Mouse (Mus musculus) myocyte (in vitro differentiated cells): ENCODE results near the gene AC124108.1.

Experiments used
- CEBPB ChIP-seq: IDR thresholded peaks from 2 replicates; pipeline ENCODE4 v1.6.1; 2011; ENCODE audit warnings: mild to moderate bottlenecking, moderate library complexity; ENCODE audit not compliant: poor library complexity, insufficient read depth, severe bottlenecking
- E2F4 ChIP-seq: IDR thresholded peaks from one replicate; pipeline ENCODE4 v1.6.1; 2011; ENCODE audit warnings: mild to moderate bottlenecking, control low read depth, moderate library complexity; ENCODE audit not compliant: insufficient read depth
- MYOD1 ChIP-seq, 3 experiments: IDR thresholded peaks; one replicate each; pipeline ENCODE4 v1.6.1; 2011; ENCODE audit warnings: control low read depth in 2 of 3, low read depth in 2 of 3, mild to moderate bottlenecking in 2 of 3, moderate library complexity in 1 of 3; ENCODE audit not compliant: insufficient read length in 2 of 3, control insufficient read depth in 1 of 3
- POLR2A ChIP-seq: IDR thresholded peaks from one replicate; pipeline ENCODE4 v1.6.1; 2011; ENCODE audit warnings: low read depth, mild to moderate bottlenecking, control low read depth, moderate library complexity; ENCODE audit not compliant: insufficient read length
- POLR2AphosphoS2 ChIP-seq: IDR thresholded peaks from one replicate; pipeline ENCODE4 v1.6.1; 2011; ENCODE audit warnings: low read depth, control low read depth; ENCODE audit not compliant: insufficient read length
- REST ChIP-seq: IDR thresholded peaks from one replicate; pipeline ENCODE4 v1.6.1; 2011; ENCODE audit warnings: mild to moderate bottlenecking, control low read depth, moderate library complexity; ENCODE audit not compliant: insufficient read depth, insufficient read length
- SRF ChIP-seq: IDR thresholded peaks from one replicate; pipeline ENCODE4 v1.6.1; 2011; ENCODE audit warnings: low read depth; ENCODE audit not compliant: control insufficient read depth, insufficient read length
- TCF12 ChIP-seq: IDR thresholded peaks from one replicate; pipeline ENCODE4 v1.6.1; 2011; ENCODE audit warnings: mild to moderate bottlenecking, control low read depth; ENCODE audit not compliant: poor library complexity, insufficient read depth, severe bottlenecking
- TCF3 ChIP-seq: IDR thresholded peaks from one replicate; pipeline ENCODE4 v1.6.1; 2011; ENCODE audit warnings: low read depth, control low read depth; ENCODE audit not compliant: insufficient read length

DNA sequence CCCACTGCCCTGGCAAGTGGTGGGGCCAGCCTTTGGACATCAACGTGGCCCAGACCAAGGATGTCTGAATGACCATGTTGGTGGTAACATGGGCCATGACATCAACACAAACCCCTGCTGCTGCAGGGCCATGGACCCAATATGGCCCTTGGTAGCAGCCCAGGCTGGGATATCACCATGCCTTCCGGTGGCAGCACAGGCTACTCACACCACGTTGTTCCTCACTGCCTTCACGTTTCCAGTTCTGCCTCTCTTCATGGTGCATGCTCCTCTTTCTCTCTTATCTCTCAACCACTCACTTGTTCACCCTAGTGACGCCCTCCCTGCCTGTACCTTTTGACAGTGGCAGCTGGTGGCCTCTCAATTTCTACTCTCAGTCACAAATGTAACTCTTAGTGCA lies 53.8 kb downstream of the AC124108.1 start:
- TF ChIP-seq REST = no peak
- TF ChIP-seq POLR2A = no peak
- TF ChIP-seq CEBPB = no peak
- no peak for TF ChIP-seq SRF
- no peak for TF ChIP-seq POLR2AphosphoS2
- no peak for TF ChIP-seq MYOD1 (IDR thresholded peaks at IDR 0.05; ENCODE audit: control insufficient read depth in 1 of 3, insufficient read length in 2 of 3, low read depth in 2 of 3)
- TF ChIP-seq E2F4 = no peak
- TF ChIP-seq TCF12 = no peak
- TF ChIP-seq TCF3 = no peak
